Mouse (Mus musculus): ENCODE measurements at regions not wholly inside any gene's neighbourhood (a gene's known extent, or its start where the extent isn't known, plus 50 kb on each side); places are given as distances from the start of the nearest gene placed in this dataset.

GRCm38 (mm10) chr4:67473034-67473433 lies 645.6 kb downstream of the Tlr4 start:
- Histone ChIP-seq H3K36me3 (ENCODE audit: insufficient read depth, low read length) (no peaks in the 10 kb centered on the region), H3K27ac (no peak overlapping the region), H3K4me3 (ENCODE audit: low read length) (no peak overlapping the region), H3K4me2 (ENCODE audit: low read depth, low read length) (no peak overlapping the region), H3K9ac (replicated peaks; ENCODE audit: low read length) (no peak overlapping the region), H3K27me3 (ENCODE audit: insufficient read depth, low read length) (no peaks in the 10 kb centered on the region), H3K9me3 (ENCODE audit: low read length) (no peaks in the 10 kb centered on the region), H3K4me1 (ENCODE audit: insufficient read depth, low read length) (no peaks in the 10 kb centered on the region)
- WGBS = 73% methylated on average over 1 of the region's 1 CpGs
- no peak for DNase-seq (ENCODE audit: low spot score)
- no peak for ATAC-seq
- no peak for TF ChIP-seq CTCF (IDR thresholded peaks at IDR 0.05; ENCODE audit: low read depth)

DNA sequence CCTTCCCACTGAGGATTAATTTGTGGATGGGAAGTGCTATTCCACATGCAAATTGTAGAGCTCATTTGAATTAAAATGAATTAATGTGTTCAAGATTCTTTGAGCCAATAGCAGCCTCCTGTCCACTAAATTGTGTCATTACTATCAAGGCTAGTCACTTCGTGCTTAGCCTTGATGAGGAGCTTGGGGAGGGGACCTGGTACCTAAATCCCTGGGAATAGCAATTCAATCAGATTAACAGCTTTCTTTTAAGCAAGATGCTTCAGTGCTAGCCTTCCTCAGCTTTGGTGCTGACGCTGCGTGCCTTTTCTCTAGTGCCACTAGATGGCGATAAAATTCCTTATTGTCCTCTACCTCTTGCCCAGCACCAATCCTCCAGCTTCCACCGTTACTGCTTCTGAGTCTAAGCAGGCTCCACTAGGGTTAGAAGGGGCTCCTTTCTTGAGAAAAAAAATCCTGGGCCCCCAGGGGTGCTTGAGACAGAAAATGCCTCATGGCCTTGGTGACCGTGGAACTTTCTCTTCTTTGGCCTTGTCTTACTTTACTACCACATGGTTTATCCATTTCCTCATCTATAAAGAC lies 650.0 kb downstream of the Tlr4 start:
- peak; percentile 85 for TF ChIP-seq CTCF (IDR thresholded peaks at IDR 0.05; ENCODE audit: low read depth)
- peak; percentile 90 for DNase-seq (ENCODE audit: low spot score)
- peak; percentile 88 for ATAC-seq
- H3K4me2 ChIP-seq (ENCODE audit: low read depth, low read length) = no peak overlapping the region
- no peak overlapping the region for H3K27ac ChIP-seq
- H3K4me3 ChIP-seq (ENCODE audit: low read length) = no peak overlapping the region
- no peaks in the 10 kb centered on the region for H3K4me1 ChIP-seq (ENCODE audit: insufficient read depth, low read length)
- no peaks in the 10 kb centered on the region for H3K9me3 ChIP-seq (ENCODE audit: low read length)
- no peak overlapping the region for H3K9ac ChIP-seq (replicated peaks; ENCODE audit: low read length)
- WGBS = 11% methylated on average over 6 of the region's 6 CpGs
- H3K36me3 ChIP-seq (ENCODE audit: insufficient read depth, low read length) = no peaks in the 10 kb centered on the region
- no peaks in the 10 kb centered on the region for H3K27me3 ChIP-seq (ENCODE audit: insufficient read depth, low read length)

DNA sequence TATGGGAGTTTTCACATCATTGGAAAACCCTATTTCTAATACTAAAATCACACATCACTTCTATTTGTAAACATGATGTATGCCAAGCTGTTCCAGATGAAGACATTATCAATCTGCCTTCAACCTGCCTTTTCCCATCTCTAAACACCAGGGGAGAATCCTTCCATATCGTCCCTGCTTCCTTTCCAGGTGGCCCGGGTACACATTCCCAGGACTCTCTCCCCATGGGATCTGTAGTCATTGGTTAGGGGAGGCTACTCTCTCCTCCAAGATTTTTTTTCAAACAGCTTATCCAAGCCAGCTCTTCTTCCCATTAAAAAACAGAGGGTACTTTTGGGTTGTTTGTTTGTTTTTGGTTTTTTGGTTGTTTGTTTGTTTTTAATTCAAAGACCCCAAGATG lies 650.7 kb downstream of the Tlr4 start:
- no peak for TF ChIP-seq CTCF (IDR thresholded peaks at IDR 0.05; ENCODE audit: low read depth)
- Histone ChIP-seq H3K27ac (no peak overlapping the region), H3K36me3 (ENCODE audit: insufficient read depth, low read length) (no peaks in the 10 kb centered on the region), H3K27me3 (ENCODE audit: insufficient read depth, low read length) (no peaks in the 10 kb centered on the region), H3K9me3 (ENCODE audit: low read length) (no peaks in the 10 kb centered on the region), H3K4me2 (ENCODE audit: low read depth, low read length) (no peak overlapping the region), H3K4me1 (ENCODE audit: insufficient read depth, low read length) (no peaks in the 10 kb centered on the region), H3K4me3 (ENCODE audit: low read length) (no peak overlapping the region), H3K9ac (replicated peaks; ENCODE audit: low read length) (no peak overlapping the region)
- DNase-seq (ENCODE audit: low spot score) = no peak
- 28% methylated on average over 2 of the region's 2 CpGs for WGBS
- no peak for ATAC-seq

DNA sequence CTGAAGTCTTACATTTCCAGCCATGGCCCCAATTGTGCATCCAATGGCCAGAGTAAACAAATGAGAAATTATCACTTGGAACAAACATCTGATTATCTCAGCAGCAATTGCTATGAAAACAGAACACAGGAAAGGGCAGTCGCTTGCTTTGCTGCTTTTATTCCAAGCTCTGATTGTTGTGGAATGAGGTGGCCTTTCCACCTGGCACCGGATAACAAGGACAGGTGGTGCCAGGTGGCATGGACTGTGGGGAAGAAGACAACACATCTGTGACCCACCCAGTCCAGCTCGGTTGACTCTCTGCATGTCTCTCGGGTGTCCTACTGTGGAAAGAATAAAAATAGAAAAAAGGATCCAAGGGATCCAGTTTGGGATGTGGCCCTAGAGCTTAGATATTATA lies 694.9 kb downstream of the Tlr4 start:
- Histone ChIP-seq H3K9ac (replicated peaks; ENCODE audit: low read length) (no peak overlapping the region), H3K4me3 (ENCODE audit: low read length) (no peak overlapping the region), H3K9me3 (ENCODE audit: low read length) (no peaks in the 10 kb centered on the region), H3K4me1 (ENCODE audit: insufficient read depth, low read length) (no peaks in the 10 kb centered on the region), H3K36me3 (ENCODE audit: insufficient read depth, low read length) (no peaks in the 10 kb centered on the region), H3K27me3 (ENCODE audit: insufficient read depth, low read length) (no peaks in the 10 kb centered on the region), H3K27ac (no peak overlapping the region), H3K4me2 (ENCODE audit: low read depth, low read length) (no peak overlapping the region)
- WGBS = 74% methylated on average over 4 of the region's 4 CpGs
- TF ChIP-seq CTCF (IDR thresholded peaks at IDR 0.05; ENCODE audit: low read depth) = no peak
- ATAC-seq (0 out of 2 replicates have a peak, but pooled peaks have one; percentile 53), DNase-seq (ENCODE audit: low spot score) (no peak)

DNA sequence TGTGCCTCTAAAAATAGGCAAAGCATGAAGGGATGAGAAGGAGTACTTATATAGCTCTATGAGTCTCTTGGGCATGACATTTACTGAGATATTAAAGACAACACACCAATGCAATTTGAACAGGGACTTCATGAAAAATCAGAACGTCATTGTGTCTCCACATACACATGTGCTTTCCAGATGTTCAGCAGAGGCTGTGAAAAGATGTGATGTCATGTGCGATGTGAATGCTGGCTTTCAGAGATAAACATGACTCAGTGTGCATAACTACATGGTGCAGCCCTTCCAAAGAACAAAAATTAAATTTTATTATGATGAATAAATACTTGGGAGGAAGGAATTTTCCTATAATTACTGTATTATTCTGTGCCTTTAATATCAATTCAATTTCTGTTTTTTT lies 695.8 kb downstream of the Tlr4 start:
- no peak for DNase-seq (ENCODE audit: low spot score)
- Histone ChIP-seq H3K4me1 (ENCODE audit: insufficient read depth, low read length) (no peaks in the 10 kb centered on the region), H3K4me2 (ENCODE audit: low read depth, low read length) (no peak overlapping the region), H3K9ac (replicated peaks; ENCODE audit: low read length) (no peak overlapping the region), H3K9me3 (ENCODE audit: low read length) (no peaks in the 10 kb centered on the region), H3K27me3 (ENCODE audit: insufficient read depth, low read length) (no peaks in the 10 kb centered on the region), H3K36me3 (ENCODE audit: insufficient read depth, low read length) (no peaks in the 10 kb centered on the region), H3K27ac (no peak overlapping the region), H3K4me3 (ENCODE audit: low read length) (no peak overlapping the region)
- no peak for ATAC-seq
- WGBS = 88% methylated on average over 2 of the region's 2 CpGs
- TF ChIP-seq CTCF (IDR thresholded peaks at IDR 0.05; ENCODE audit: low read depth) = no peak

DNA sequence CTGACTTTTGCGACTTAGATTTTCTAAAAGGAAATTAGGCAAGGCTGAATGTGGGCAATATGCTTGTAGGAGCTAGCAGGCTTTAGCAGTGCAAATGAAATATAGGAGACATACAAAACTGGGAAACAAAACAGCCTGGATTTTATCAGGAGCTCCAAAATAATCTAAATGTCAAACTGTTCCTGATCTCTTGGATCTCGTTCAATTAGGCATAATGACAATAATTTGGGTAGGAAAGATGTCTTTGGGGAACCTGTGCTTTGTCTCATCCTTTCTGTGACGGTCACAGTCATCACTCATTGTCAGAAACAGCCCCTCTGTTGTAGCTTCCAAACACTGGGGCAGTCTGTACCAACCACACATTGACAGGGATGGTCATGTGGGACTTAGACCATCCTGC lies 702.2 kb downstream of the Tlr4 start:
- no peak overlapping the region for H3K27ac ChIP-seq
- WGBS = 65% methylated on average over 3 of the region's 3 CpGs
- H3K4me1 ChIP-seq (ENCODE audit: insufficient read depth, low read length) = no peaks in the 10 kb centered on the region
- ATAC-seq (no peak), DNase-seq (ENCODE audit: low spot score) (no peak)
- no peak overlapping the region for H3K4me3 ChIP-seq (ENCODE audit: low read length)
- H3K4me2 ChIP-seq (ENCODE audit: low read depth, low read length) = no peak overlapping the region
- no peak for TF ChIP-seq CTCF (IDR thresholded peaks at IDR 0.05; ENCODE audit: low read depth)
- H3K9ac ChIP-seq (replicated peaks; ENCODE audit: low read length) = no peak overlapping the region
- H3K9me3 ChIP-seq (ENCODE audit: low read length) = no peaks in the 10 kb centered on the region
- H3K36me3 ChIP-seq (ENCODE audit: insufficient read depth, low read length) = no peaks in the 10 kb centered on the region
- H3K27me3 ChIP-seq (ENCODE audit: insufficient read depth, low read length) = no peaks in the 10 kb centered on the region

DNA sequence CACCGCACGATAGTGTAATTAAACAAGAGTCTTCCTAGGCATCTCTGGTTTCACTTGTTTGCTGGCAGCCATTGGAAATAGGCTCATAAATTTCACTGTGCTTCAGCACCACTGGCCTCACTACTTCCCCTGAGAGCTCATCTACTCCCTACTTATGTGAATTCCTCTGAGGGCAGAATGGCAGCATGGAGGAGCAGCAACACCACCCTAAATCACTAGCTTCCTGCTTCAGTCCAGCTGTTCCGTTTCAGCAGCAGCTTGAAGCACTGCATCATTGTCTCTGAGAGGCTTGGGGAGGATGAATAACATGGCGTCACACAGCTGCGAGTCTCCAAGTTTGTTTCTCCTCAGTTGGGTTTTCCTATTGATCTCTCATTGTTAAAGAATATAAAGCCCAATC lies 712.1 kb downstream of the Tlr4 start:
- Histone ChIP-seq H3K27me3 (ENCODE audit: insufficient read depth, low read length) (no peaks in the 10 kb centered on the region), H3K27ac (no peak overlapping the region), H3K36me3 (ENCODE audit: insufficient read depth, low read length) (no peaks in the 10 kb centered on the region), H3K4me3 (ENCODE audit: low read length) (no peak overlapping the region), H3K4me1 (ENCODE audit: insufficient read depth, low read length) (no peaks in the 10 kb centered on the region), H3K9ac (replicated peaks; ENCODE audit: low read length) (no peak overlapping the region), H3K4me2 (ENCODE audit: low read depth, low read length) (no peak overlapping the region), H3K9me3 (ENCODE audit: low read length) (no peaks in the 10 kb centered on the region)
- 74% methylated on average over 5 of the region's 5 CpGs for WGBS
- DNase-seq (ENCODE audit: low spot score) (no peak), ATAC-seq (no peak)
- no peak for TF ChIP-seq CTCF (IDR thresholded peaks at IDR 0.05; ENCODE audit: low read depth)
